Mouse (Mus musculus): ENCODE results near the gene Gm21761.
A peak's percentile ranks its signal among the peaks of the same experiment; 100 is the strongest.
"Not testable (repeated sequence)": the region's sequence is repeated elsewhere in the genome, so short reads cannot be mapped to it uniquely, and the experiment has no call there.

The Gm21761 gene

GRCm38 (mm10) chr13:119929172-119929571, at the start of gene Gm21761:
Gm21761 (minus strand) TSS chr13:119929272.
- not testable (repeated sequence) for DNase-seq (ENCODE audit: low read depth, low spot score)

GRCm38 (mm10) chr13:119969163-119969562, 40.1 kb upstream of the Gm21761 start:
- not testable (repeated sequence) for DNase-seq (ENCODE audit: low read depth, low spot score)

- not testable (repeated sequence) for DNase-seq (ENCODE audit: low read depth, low spot score)
These were observed 39.1 kb upstream of the Gm21761 start for GRCm38 (mm10) chr13:119968193-119968592.

- DNase-seq (ENCODE audit: low read depth, low spot score) = peak; percentile 19
These were observed 36.9 kb upstream of the Gm21761 start for GRCm38 (mm10) chr13:119965968-119966367.

GRCm38 (mm10) chr13:119965302-119965952, 36.4 kb upstream of the Gm21761 start:
- peak; percentile 2 for DNase-seq (ENCODE audit: low read depth, low spot score)

GRCm38 (mm10) chr13:119962856-119963255, 33.8 kb upstream of the Gm21761 start:
- not testable (repeated sequence) for DNase-seq (ENCODE audit: low read depth, low spot score)

- DNase-seq (ENCODE audit: low read depth, low spot score) = not testable (repeated sequence)
These were observed 26.5 kb upstream of the Gm21761 start for GRCm38 (mm10) chr13:119955567-119955966.

GRCm38 (mm10) chr13:119955089-119955488, 26.0 kb upstream of the Gm21761 start:
- DNase-seq (ENCODE audit: low read depth, low spot score) = not testable (repeated sequence)

GRCm38 (mm10) chr13:119950706-119951105, 21.6 kb upstream of the Gm21761 start, which contains the start of gene B020031M17Rik:
B020031M17Rik (minus strand) TSS chr13:119950806.
- DNase-seq (ENCODE audit: low read depth, low spot score) = not testable (repeated sequence)

- not testable (repeated sequence) for DNase-seq (ENCODE audit: low read depth, low spot score)
These were observed 4.3 kb downstream of the Gm21761 start for GRCm38 (mm10) chr13:119924597-119925340.

- not testable (repeated sequence) for DNase-seq (ENCODE audit: low read depth, low spot score)
These were observed 11.9 kb downstream of the Gm21761 start for GRCm38 (mm10) chr13:119916966-119917722.

GRCm38 (mm10) chr13:119916449-119916848, 12.6 kb downstream of the Gm21761 start:
- DNase-seq (ENCODE audit: low read depth, low spot score) = not testable (repeated sequence)

- DNase-seq (ENCODE audit: low read depth, low spot score) = not testable (repeated sequence)
These were observed 30.5 kb downstream of the Gm21761 start for GRCm38 (mm10) chr13:119898549-119898948.

- DNase-seq (ENCODE audit: low read depth, low spot score) = not testable (repeated sequence)
These were observed 34.4 kb downstream of the Gm21761 start, which contains the start of gene Tcstv1 for GRCm38 (mm10) chr13:119894685-119895084. Tcstv1 (minus strand) TSS chr13:119894785.

- peak; percentile 54 for DNase-seq (ENCODE audit: low read depth, low spot score)
These were observed 42.2 kb downstream of the Gm21761 start for GRCm38 (mm10) chr13:119886896-119887295.

GRCm38 (mm10) chr13:119864395-119864999, 64.6 kb downstream of the Gm21761 start:
- DNase-seq (ENCODE audit: low read depth, low spot score) = not testable (repeated sequence)

- DNase-seq (ENCODE audit: low read depth, low spot score) = not testable (repeated sequence)
These were observed 66.7 kb downstream of the Gm21761 start for GRCm38 (mm10) chr13:119862399-119862798.
